Mouse (Mus musculus) liver, embryonic 12.5 days (tissue): ENCODE measurements around the gene Gm6904. TPM values are rescaled to one million over a fixed set of nuclear protein-coding genes. Genes with fewer than 3 reads are reported as not detected.
"Not testable (repeated sequence)": the region's sequence is repeated elsewhere in the genome, so short reads cannot be mapped to it uniquely, and the experiment has no call there.

Experiments used
- ATAC-seq: fragments of 200-750 bp; cut with Nextera tagmentation; 2 replicates; pipeline ENCODE4 v1.8.0; 2017; ENCODE audit warnings: moderate number of reproducible peaks, mild to moderate bottlenecking, moderate library complexity
- H3K27ac ChIP-seq: fragments of 300-500 bp; sonication (generic); 2 replicates; pipeline ENCODE4 v1.5.1; 2016; ENCODE audit warnings: mild to moderate bottlenecking
- H3K27me3 ChIP-seq: fragments of 300-500 bp; sonication (generic); replicated peaks from 2 replicates; pipeline ENCODE4 v1.6.1; 2016; ENCODE audit warnings: mild to moderate bottlenecking, moderate library complexity
- H3K36me3 ChIP-seq: fragments of 300-500 bp; sonication (generic); 2 replicates; pipeline ENCODE4 v1.6.1; 2016; ENCODE audit warnings: mild to moderate bottlenecking, moderate library complexity
- H3K4me1 ChIP-seq: fragments of 300-500 bp; sonication (generic); 2 replicates; pipeline ENCODE4 v1.6.1; 2016
- H3K4me2 ChIP-seq: fragments of 300-500 bp; sonication (generic); 2 replicates; pipeline ENCODE4 v1.6.1; 2016; ENCODE audit warnings: mild to moderate bottlenecking, moderate library complexity
- H3K4me3 ChIP-seq: fragments of 300-500 bp; sonication (generic); 2 replicates; pipeline ENCODE4 v1.5.1; 2016; ENCODE audit warnings: mild to moderate bottlenecking, moderate library complexity
- H3K9ac ChIP-seq: fragments of 300-500 bp; sonication (generic); 2 replicates; pipeline ENCODE4 v1.6.1; 2016; ENCODE audit warnings: mild to moderate bottlenecking, moderate library complexity
- H3K9me3 ChIP-seq: fragments of 300-500 bp; sonication (generic); replicated peaks from 2 replicates; pipeline ENCODE4 v1.6.1; 2016; ENCODE audit warnings: mild to moderate bottlenecking, moderate library complexity
- WGBS: fragments of 180-500 bp; shearing (Covaris S2); methylation state at CpG from one replicate; pipeline ENCODE4 v1.1.7; 2016; ENCODE audit not compliant: insufficient replicate concordance; 5-methylcytosine and 5-hydroxymethylcytosine counted together
- polyA plus RNA-seq: library from polyadenylated mRNA; unstranded; fragments of >200 nt; fragmentation: Nextera tagmentation; extraction: Ambion mirVana; gene quantifications from 2 replicates; pipeline ENCODE4 v1.2.1, GENCODE M21; 2016

The Gm6904 gene
- not detected in 2 replicates for polyA plus RNA-seq

DNA sequence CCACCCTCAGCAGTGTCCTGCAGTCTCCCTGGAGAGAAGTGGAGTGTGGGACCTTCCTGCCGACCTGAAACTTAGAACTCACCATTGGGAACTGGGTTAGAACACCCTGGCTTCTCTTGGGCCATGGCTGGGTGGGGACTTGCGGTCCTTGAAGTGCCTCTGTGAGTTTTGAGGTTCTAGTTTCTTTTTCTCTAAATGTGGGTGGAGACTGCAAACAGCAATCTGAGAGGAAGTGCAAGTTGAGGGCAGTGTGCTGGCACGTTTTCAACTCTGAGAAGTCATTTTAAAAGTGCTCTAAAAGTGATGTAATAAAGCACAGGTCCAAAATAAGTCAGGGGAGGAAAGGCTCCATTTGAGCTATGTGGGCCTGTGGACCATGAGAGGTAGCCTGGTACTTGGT lies at the start of gene Gm6904:
Gene Gm6904 (minus strand): TSS at position 161 of the 400 bp plus-strand sequence.
- Histone ChIP-seq H3K27ac (no peak within 1 kb of the TSS), H3K4me3 (no peak within 1 kb of the TSS), H3K4me1 (no peaks in the 10 kb centered on the region), H3K27me3 (no peaks in the 10 kb centered on the region), H3K36me3 (no peaks in the 10 kb centered on the region), H3K9ac (no peak within 1 kb of the TSS), H3K4me2 (no peak within 1 kb of the TSS), H3K9me3 (no peaks in the 10 kb centered on the region)
- WGBS = 33% methylated on average over 3 of the region's 3 CpGs
- no peak for ATAC-seq

DNA sequence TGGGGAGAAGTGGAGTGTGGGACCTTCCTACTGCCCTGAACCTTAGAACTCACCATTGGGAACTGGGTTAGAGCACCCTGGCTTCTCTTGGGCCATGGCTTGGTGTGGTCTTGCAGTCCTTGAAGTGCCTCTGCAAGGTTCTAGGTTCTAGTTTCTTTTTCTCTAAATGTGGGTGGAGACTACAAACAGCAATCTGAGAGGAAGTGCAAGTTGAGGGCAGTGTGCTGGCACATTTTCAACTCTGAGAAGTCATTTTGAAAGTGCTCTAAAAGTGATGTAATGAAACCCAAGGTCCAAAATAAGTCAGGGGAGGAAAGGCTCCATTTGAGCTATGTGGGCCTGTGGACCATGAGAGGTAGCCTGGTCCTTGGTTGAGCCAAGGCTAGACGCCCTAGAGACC lies 37.4 kb upstream of the Gm6904 start, which contains the start of gene Phf11a:
Gene Phf11a (minus strand): TSS at position 132 of the 400 bp plus-strand sequence.
- H3K4me3 ChIP-seq, H3K9ac ChIP-seq, H3K4me2 ChIP-seq: not testable (repeated sequence)

DNA sequence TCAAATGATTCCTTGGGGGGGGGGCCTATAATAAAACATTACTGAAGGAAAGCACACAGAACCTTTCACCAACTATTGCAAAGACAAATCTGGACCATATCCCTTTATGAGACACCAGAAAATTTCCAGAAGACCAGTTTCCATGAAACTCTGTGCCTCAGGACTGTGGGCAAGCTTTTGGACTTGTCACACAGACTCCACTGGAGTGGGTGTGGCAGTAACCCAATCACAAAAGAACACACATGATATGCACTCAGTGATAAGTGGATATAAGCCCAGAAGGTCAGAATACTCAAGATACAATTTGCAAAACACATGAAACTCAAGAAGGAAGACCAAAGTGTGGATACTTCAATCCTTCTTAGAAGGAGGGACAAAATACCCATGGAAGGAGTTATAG lies 31.8 kb upstream of the Gm6904 start:
- H3K9me3 ChIP-seq, H3K4me3 ChIP-seq, H3K27ac ChIP-seq, ATAC-seq, H3K27me3 ChIP-seq, H3K9ac ChIP-seq, H3K36me3 ChIP-seq, H3K4me2 ChIP-seq, H3K4me1 ChIP-seq: not testable (repeated sequence)

More for the DNA sequence above, 37.4 kb upstream of the Gm6904 start, which contains the start of gene Phf11a:
- not testable (repeated sequence) for H3K27ac ChIP-seq, ATAC-seq, H3K4me1 ChIP-seq, H3K27me3 ChIP-seq, H3K9me3 ChIP-seq, H3K36me3 ChIP-seq
- 40% methylated on average over 1 of the region's 1 CpGs for WGBS

DNA sequence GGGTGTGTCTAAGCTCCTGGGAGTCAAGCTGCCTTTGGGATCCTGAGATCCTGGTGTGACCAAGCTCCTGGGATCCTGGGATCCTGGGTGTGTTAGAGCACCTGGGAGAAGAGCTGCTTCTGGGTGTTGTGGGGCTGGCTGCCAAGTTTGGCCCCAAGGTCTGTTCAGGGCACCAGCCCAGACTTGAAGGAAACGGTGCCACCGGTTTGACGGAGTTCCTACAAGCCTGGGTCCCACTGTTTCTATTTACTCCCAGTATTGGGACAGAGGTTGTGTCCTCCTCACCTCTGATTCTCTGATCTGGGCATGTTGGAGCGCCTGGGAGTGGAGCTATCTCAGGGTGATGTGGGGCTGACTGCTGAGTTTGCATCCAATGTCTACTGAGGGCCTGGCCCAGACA lies 14.9 kb upstream of the Gm6904 start:
- H3K27me3 ChIP-seq, H3K4me1 ChIP-seq, H3K27ac ChIP-seq, H3K9me3 ChIP-seq, H3K36me3 ChIP-seq, H3K4me3 ChIP-seq, H3K4me2 ChIP-seq, H3K9ac ChIP-seq, ATAC-seq: not testable (repeated sequence)
- 68% methylated on average over 4 of the region's 4 CpGs for WGBS

DNA sequence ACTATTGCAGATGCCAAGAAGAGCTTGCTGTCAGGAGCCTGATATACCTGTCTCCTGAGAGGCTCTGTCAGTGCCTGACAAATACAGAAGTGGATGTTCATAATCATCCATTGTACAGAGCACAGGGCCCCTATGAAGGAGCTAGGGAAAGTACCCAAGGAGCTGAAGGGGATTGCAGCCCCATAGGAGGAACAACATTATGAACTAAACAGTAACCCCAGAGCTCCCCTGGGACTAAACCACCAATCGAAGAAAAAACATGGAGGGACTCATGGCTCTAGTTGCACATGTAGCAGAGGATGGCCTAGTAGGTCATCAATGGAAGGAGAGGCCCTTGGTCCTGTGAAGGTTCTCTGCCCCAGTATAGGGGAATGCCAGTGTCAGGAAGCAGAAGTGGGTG lies 4.2 kb downstream of the Gm6904 start:
- not testable (repeated sequence) for ATAC-seq, H3K9ac ChIP-seq, H3K36me3 ChIP-seq, H3K9me3 ChIP-seq, H3K4me3 ChIP-seq, H3K27me3 ChIP-seq, H3K4me1 ChIP-seq, H3K4me2 ChIP-seq, H3K27ac ChIP-seq
- 60% methylated on average over 1 of the region's 1 CpGs for WGBS

DNA sequence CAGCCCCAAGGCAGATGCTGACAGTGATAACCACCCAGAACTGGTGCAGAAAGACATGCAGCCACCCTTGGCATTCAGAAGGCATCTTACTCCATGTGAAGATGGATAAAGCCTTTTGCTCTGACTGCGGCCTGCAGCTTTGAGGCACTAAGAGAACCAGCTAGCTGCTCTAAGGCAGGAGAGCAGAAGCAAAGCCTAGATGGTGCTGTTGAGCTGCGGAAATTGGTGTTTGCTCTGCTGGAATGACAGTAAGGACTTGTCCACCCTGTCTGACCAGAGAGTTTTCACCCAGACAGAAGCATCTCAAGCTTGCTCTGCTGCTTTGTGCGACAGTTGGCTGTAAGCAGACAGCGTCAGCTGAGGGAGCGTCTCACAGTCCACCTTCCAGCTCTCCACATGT lies 9.7 kb downstream of the Gm6904 start:
- not testable (repeated sequence) for H3K9ac ChIP-seq, H3K4me1 ChIP-seq, H3K4me3 ChIP-seq, H3K27ac ChIP-seq, H3K4me2 ChIP-seq, ATAC-seq, H3K27me3 ChIP-seq, H3K9me3 ChIP-seq, H3K36me3 ChIP-seq
- 62% methylated on average over 5 of the region's 5 CpGs for WGBS

DNA sequence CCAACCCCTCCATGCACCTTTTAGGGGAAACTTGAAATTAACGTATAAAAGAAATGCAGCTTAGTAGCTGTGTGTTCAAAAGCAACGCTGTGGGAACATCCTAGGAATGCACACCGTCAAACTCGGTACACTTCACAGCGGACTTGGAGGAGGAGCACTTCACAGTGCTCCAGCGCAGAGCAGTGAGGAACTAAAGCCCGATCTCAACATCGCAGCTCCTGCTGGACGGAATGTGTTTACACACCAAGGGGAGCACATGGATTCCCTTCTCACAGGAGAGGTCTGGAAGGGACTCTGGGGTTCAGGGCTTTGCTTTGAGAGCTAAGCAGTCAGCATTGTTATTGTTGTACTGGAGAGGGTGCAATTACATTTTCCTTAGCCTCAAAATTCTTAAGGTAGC lies 26.4 kb downstream of the Gm6904 start:
- ATAC-seq = no peak
- H3K9me3 ChIP-seq = no peaks in the 10 kb centered on the region
- no peak overlapping the region for H3K4me2 ChIP-seq
- no peak overlapping the region for H3K9ac ChIP-seq
- peaks cover 78% of the 10 kb centered on the region for H3K36me3 ChIP-seq
- no peaks in the 10 kb centered on the region for H3K4me1 ChIP-seq
- 84% methylated on average over 9 of the region's 9 CpGs for WGBS
- no peak overlapping the region for H3K4me3 ChIP-seq
- no peaks in the 10 kb centered on the region for H3K27me3 ChIP-seq
- H3K27ac ChIP-seq = no peak overlapping the region

DNA sequence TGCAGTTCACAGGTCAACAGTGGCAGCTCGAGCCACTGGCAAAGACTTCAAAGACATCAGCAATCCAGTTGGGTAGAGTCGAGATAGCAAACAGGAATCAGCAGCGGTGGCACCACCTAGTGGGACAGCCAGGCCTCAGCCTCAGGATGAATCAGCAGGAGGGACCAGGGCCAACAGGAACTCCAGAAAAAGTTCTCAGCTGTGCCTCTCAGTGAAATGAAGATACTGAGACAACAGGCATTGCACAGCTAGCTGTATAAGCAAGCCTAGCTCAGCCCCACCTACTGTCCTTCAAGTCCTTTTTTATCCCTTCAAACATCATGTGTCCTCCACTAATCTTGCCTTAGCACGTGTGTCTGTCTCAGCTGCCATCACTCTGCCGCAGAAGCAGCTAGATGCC lies 28.0 kb downstream of the Gm6904 start:
- Histone ChIP-seq H3K4me1 (no peaks in the 10 kb centered on the region), H3K27me3 (no peaks in the 10 kb centered on the region), H3K36me3 (peaks cover 70% of the 10 kb centered on the region), H3K4me2 (no peak overlapping the region), H3K27ac (no peak overlapping the region), H3K9me3 (no peaks in the 10 kb centered on the region), H3K9ac (no peak overlapping the region), H3K4me3 (no peak overlapping the region)
- ATAC-seq = peak; percentile 64
- 49% methylated on average over 5 of the region's 5 CpGs for WGBS

DNA sequence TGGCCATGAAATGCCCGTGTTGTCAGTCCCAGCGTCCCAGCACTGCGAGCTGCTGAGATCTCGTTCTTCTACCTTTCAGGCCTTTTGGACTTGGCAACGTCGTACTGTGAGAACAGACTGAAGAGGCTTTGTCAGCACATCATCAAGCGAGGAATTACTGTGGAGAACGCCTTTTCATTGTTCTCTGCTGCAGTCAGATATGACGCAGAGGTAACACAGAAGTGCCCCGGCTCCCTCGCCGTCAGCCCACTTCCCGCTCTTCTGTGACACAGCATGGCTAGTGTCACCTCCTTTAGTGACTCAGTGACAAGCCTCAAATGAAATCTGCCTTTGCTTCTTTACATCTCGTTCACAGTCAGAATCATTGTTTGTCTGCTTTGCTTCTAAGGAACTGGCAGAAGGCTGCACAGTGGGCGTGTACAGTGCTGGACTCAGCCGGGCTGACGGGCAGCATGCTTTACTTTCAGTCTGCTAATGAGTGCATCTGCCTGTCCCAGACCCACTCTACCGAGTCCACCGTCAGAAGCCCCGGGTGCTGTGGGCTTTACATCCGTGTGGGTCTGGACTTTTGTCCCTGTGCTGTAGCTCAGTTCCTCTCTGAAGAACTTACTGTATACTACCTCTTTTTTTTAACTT lies 29.6 kb downstream of the Gm6904 start:
- Histone ChIP-seq H3K4me1 (no peaks in the 10 kb centered on the region), H3K9me3 (no peaks in the 10 kb centered on the region), H3K9ac (no peak overlapping the region), H3K4me3 (no peak overlapping the region), H3K4me2 (no peak overlapping the region), H3K27ac (no peak overlapping the region), H3K36me3 (peaks cover 72% of the 10 kb centered on the region), H3K27me3 (no peaks in the 10 kb centered on the region)
- WGBS = 85% methylated on average over 21 of the region's 21 CpGs
- no peak for ATAC-seq

DNA sequence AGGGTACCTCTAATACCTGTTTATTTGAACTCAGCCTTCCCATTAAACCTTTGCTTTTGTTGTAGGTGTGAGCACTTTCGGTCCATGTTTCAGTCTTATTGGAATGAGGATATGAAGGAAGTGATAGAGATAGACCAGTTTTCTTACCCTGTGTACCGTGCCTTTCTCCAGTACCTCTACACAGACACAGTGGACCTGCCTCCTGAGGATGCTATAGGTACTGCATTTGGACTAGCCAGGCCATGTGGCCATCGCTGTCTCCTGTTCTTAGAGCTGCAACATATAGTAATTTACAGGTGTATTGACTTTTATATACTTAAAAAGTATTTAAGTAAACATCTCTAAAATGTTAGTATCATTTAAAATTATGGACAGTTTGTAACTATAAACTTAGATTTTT lies 30.2 kb downstream of the Gm6904 start:
- ATAC-seq = no peak
- Histone ChIP-seq H3K4me3 (no peak overlapping the region), H3K4me1 (no peaks in the 10 kb centered on the region), H3K4me2 (no peak overlapping the region), H3K36me3 (peaks cover 71% of the 10 kb centered on the region), H3K9me3 (no peaks in the 10 kb centered on the region), H3K27me3 (no peaks in the 10 kb centered on the region), H3K9ac (no peak overlapping the region), H3K27ac (no peak overlapping the region)
- 79% methylated on average over 3 of the region's 3 CpGs for WGBS

DNA sequence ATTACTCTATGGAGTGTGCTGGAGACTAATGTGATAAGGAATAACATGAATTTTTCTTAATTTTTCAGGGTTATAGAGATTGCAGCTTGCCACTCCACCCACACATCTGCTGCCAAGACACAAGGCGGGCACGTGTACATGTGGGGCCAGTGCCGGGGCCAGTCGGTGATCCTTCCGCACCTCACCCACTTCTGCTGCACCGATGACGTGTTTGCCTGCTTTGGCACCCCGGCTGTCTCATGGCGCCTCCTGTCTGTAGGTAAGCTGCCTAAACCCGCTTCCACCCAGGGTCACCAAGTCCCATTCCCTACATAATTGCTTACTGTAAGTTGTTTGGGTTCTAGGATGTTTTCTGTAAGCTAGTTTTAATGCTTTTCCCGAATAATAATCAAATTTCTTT lies 33.8 kb downstream of the Gm6904 start:
- no peak overlapping the region for H3K9ac ChIP-seq
- no peak for ATAC-seq
- H3K4me2 ChIP-seq = no peak overlapping the region
- no peak overlapping the region for H3K27ac ChIP-seq
- H3K9me3 ChIP-seq = no peaks in the 10 kb centered on the region
- no peaks in the 10 kb centered on the region for H3K4me1 ChIP-seq
- H3K36me3 ChIP-seq = peaks cover 70% of the 10 kb centered on the region
- no peaks in the 10 kb centered on the region for H3K27me3 ChIP-seq
- WGBS = 84% methylated on average over 11 of the region's 11 CpGs
- no peak overlapping the region for H3K4me3 ChIP-seq

DNA sequence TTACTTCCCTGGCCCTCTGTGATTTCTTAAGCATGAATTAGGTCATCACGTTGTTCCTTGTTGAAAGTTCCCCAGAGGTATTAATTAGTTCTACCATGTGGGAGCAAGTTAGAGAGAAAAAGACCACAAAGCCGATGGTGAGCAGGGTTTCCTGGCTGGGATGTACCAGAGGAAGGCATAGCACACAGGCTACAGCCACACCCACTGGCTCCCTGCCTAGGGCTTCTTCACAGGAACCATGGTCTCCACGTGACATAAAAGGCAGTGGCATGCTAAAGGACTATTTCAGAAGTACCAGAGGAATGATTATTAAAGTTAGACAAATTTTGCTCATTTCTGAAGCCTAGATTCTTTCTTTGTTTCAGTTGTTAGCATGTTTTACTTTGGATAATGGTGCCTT lies 40.8 kb downstream of the Gm6904 start:
- WGBS = 72% methylated on average over 3 of the region's 3 CpGs
- no peaks in the 10 kb centered on the region for H3K9me3 ChIP-seq
- H3K27ac ChIP-seq = no peak overlapping the region
- H3K4me2 ChIP-seq = no peak overlapping the region
- H3K4me3 ChIP-seq = no peak overlapping the region
- no peak for ATAC-seq
- no peaks in the 10 kb centered on the region for H3K27me3 ChIP-seq
- no peaks in the 10 kb centered on the region for H3K4me1 ChIP-seq
- H3K9ac ChIP-seq = no peak overlapping the region
- H3K36me3 ChIP-seq = peaks cover 57% of the 10 kb centered on the region

DNA sequence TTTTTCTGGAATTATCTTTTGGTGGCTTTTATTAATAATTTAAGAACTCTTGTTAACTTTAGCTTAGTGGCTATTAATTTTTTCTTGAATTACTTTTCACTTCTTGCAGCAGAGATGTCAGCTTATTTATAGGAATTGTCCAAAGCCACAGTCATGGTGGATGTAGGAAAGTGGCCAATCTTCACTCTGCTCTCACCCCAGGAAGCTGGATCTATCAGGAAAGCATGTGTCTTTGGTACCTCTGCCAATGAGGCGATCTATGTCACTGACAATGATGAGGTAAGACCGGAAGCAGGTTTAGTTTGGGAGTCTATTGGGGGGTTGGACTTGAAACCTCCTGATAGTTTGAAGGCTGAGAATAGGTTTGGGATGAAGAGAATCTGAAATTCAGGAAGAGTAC lies 50.2 kb downstream of the Gm6904 start:
- Histone ChIP-seq H3K4me2 (no peak overlapping the region), H3K9me3 (no peaks in the 10 kb centered on the region), H3K4me1 (peaks cover 21% of the 10 kb centered on the region; the same call in 1 of the 2 replicates), H3K4me3 (no peak overlapping the region), H3K27me3 (no peaks in the 10 kb centered on the region), H3K27ac (no peak overlapping the region), H3K36me3 (peaks cover 12% of the 10 kb centered on the region), H3K9ac (no peak overlapping the region)
- WGBS = 85% methylated on average over 2 of the region's 2 CpGs
- ATAC-seq = no peak
